Mouse (Mus musculus) v-Abl transformed pro-B cells (cell line): ENCODE measurements around the gene Bmt2.

Source experiments
- in situ Hi-C, 2 experiments: fragments of 400-800 bp; cut with MboI; formaldehyde crosslinking; loops; one replicate each; pipeline ENCODE4 v1.15.1; 2025; ENCODE audit not compliant: unreplicated experiment in 2 of 2

Gene Bmt2

DNA sequence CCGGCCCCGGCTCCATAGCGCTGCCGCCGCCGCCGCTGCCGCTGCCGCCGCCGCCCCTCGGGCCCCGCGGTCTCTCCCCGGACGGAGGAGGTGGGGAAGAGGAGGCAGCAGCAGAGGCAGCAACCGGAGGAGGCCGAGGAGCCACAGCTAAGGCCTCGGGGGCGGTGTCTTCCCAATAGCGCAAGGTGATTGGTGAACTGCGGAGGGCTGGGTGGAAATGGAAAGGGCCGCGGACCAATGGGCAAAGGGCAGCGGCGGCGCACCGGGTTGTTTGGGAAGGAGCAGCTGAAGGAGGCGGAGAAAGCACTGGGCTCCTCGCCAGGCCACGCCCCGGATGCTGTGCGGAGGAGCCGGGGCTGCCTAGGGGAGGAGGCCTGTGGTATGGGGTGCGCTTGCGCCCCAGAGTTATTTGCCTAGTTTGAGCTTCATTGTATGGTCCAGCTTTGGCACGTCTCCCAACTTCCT, at the start of gene Bmt2:
Gene Bmt2 (minus strand): TSS at position 149 of the 465 bp plus-strand sequence.
- in situ Hi-C loops: loop anchor here (5.0 to 25.0 kb wide), 4 partner anchors 63 to 591 kb away; partner anchors contain the start of genes 2610001J05Rik (in 1 of the 2) and Tmem168 (in 1 of the 2)

DNA sequence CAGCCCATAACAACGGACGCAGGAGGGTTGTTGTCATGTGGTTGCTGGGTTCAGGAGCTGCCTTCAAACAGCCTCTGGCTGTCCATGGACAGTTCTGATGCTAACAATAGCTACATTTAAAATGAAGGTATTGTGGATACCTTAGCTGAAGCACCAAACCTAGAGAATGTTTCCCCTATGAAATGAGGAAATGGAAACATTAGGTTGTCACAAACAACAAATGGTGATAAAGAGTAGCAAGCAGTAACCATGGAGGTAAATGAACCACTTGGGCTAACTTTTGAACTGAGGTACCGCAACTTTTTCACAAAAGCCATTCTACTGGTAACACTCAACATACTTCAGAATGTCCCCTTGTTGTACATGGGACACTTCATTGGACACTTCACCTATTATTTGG, 44.4 kb upstream of the Bmt2 start:
- in situ Hi-C loops: no loop called here

DNA sequence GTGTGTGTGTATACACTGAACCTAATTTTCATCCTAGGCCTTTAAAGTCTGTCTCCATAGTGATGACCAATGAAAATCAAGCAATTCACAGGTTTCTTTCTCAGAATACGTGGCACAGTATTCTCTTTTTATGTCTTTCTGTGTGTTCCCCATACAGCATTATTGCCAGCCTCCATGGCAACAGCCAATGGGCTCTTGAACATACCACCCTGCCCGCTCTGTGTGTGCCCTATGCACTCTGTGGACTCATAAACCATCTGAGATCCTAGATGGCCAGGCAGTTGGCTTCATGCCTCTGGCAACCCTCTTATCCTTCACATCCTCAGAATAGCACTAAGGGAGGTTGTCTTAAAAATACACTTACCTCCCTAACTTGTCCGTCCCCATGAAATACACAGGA, 37.1 kb upstream of the Bmt2 start:
- in situ Hi-C loops: no loop called here

DNA sequence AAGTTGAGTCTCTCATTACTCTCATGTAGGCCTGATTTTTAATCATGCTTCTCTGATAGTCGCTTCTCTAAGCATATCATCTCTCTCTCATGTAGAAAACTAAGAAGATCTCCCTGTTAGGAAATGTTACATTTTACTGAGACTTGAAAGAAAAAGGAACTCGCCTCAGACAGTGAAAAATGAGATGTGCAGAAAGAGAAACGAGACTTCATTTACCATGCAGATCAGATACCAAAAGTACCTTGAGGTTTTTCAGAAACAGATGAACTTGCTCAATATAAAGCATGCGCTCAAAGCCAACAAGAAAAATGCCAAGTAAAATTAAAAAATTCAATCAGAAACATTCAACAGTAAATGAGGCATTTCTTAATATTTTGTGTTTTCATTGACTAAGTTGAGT, 19.1 kb upstream of the Bmt2 start:
- in situ Hi-C loops: loop anchor here (25.0 kb wide), 2 partner anchors 165 to 610 kb away; partner anchors contain the start of gene 2610001J05Rik (in 1 of the 2)

DNA sequence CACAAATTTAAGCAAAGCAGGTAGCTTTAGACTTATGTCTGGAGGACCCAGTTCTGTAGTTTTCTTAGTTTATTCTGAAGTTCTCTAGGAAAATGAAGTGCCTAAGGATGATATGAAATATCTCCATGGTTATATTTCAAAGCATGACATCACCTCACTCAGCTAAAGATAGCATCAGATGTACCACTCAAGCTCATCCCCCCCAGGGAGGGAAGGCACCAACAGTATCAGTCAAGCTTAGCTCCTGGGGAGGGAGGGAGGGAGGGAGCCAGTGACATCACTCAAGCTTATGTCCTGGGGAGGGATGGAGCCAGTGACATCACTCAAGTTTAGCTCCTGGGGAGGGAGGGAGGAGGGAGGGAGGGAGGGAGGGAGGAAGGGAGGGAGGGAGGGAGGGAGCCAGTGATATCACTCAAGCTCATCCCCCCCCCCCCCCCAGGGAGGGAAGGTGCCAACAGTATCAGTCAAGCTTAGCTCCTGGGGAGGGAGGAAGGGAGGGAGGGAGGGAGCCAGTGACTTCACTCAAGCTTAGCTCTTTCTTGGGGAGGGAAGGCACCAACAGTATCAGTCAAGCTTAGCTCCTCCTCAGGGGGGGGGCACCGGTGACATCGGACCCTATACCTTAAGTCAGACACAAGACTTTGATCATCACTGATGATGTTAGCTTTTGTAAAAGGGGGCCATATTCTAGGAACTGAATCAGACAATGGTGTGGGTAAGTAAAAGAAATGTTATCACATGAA, 17.5 kb upstream of the Bmt2 start:
- in situ Hi-C loops: loop anchor here (25.0 kb wide), 2 partner anchors 167 to 608 kb away; partner anchors contain the start of gene 2610001J05Rik (in 1 of the 2)

DNA sequence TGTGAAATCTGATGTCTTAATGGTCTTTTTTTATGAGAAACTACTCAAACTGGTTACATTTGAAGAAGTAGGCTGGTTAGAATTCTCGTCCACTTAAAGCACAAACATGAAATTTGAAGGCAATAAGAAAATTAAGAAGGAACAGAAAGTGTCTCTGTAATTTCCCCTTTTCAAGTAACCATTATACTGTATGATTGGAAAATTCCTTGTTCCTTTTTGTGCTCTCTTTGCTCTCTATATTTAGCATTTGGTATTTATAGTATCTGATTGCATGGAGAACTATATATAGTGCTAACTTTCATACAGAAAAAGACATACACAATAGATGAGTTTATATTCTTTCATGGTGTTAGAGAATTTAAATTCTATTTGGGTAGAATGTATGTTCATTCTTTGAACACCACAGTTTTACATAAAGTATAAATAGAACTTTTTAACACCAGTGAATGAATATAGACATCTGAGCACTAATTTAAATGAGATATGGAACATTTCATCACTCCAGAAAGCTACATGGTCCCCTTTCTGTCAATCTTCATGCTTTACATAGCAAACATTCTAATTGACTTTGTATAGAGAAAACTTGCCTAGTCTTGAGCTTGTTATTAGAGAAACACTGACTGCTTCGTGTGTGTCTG, 14.0 kb upstream of the Bmt2 start:
- in situ Hi-C loops: loop anchor here (25.0 kb wide), 2 partner anchors 171 to 604 kb away; partner anchors contain the start of gene 2610001J05Rik (in 1 of the 2)

DNA sequence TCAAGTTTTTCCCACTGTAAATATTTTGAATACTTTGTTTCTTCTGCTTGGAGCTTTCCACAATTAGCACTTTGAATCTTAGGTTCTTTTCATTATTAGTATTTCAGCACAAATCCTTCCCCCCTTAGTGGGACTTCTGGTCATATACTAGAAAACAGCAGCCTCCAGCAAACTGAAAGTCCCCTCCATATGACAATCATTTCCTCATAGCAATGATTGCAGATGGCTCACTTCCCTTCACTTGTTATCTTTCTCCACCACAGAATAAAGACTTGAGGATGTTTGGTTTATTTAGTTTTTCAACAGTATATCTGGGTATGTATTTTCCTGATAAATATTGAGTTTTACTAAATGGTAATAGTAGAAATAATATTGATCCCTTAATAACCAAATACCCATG, 12.6 kb upstream of the Bmt2 start:
- in situ Hi-C loops: loop anchor here (25.0 kb wide), 2 partner anchors 172 to 603 kb away; partner anchors contain the start of gene 2610001J05Rik (in 1 of the 2)

DNA sequence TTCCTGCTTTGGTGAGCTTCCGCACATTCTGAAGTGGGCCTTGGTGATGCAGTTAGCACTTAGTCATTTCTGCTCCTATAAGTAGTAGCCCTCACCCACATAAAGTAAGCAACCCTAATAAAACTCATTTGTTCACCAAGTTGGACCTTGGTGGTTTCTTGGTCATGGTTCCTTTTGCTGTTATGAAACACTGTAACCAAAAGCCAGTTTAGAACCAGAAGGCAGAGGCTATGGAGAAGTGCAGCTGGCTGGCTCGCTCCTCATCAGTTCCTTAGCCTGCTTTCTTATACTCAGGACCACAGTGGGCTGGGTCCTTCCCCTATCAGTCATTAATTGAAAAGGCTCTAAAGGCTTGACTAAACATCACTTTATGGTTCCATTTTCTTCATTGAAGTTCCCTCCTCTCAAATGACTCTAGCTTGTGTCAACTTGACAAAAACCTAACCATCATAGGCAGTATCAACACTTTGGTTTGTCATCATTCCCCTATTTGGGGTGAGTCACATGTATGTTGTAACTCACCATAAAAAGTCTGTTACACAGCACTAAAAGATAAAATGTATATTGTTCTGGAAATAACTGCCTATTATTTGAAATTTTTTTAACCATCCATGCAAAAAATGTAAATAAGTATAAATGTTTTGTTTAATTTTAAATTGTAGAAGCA, 6.3 kb upstream of the Bmt2 start:
- in situ Hi-C loops: loop anchor here (25.0 kb wide), 2 partner anchors 178 to 597 kb away; partner anchors contain the start of gene 2610001J05Rik (in 1 of the 2)

DNA sequence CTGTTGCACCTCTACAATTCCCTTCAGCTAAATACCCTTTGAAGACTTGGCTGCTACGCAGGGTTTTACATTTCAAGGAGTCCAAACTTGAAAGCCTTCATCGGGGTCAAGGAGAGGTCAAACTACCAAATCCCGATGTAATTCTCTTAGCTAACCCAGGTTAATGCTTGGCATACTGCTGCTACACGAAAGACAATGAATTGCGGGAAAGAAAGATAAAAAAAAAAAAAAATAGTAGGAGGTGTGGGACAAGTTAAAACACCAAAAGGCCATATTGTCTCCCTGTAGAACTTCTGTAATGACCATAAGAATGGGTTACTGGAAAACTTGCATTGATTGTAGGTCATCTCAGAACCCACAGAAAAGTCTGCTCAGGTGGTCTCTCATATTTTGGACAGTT, 583 bp upstream of the Bmt2 start:
- in situ Hi-C loops: loop anchor here (5.0 to 25.0 kb wide), 4 partner anchors 64 to 591 kb away; partner anchors contain the start of genes 2610001J05Rik (in 1 of the 2) and Tmem168 (in 1 of the 2)

DNA sequence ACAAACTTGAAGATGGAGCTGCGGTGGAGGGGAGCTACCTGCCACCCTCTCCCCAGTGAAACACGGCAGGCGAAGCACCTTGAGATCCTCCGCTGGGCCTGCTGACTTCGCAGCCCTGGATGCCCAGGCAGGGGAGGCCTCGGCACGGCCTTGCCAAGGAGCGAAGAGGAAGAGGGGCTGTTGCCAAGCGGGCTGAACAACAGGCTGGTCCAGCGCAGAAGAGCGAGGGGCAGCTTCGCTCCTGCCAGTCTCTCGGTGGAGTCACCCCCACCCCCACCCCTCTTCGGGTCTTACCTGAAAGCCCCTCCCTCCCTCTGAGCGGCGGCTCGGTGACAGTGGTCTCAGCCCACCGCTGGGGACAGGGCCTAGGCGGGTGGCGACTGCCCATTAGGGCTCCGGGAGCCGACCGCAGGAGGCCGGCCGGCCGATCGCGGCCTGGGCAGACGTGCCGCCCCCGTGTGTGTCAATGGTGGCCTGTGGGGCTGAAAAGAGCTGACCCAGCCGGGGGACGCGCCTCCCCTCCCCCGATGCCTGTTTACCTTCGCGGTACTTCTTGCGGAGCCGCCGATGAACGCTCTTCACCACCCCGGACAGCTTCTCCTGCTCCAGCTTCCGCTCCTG, 515 bp downstream of the Bmt2 start:
- in situ Hi-C loops: loop anchor here (5.0 to 25.0 kb wide), 4 partner anchors 62 to 590 kb away; partner anchors contain the start of genes 2610001J05Rik (in 1 of the 2) and Tmem168 (in 1 of the 2)

DNA sequence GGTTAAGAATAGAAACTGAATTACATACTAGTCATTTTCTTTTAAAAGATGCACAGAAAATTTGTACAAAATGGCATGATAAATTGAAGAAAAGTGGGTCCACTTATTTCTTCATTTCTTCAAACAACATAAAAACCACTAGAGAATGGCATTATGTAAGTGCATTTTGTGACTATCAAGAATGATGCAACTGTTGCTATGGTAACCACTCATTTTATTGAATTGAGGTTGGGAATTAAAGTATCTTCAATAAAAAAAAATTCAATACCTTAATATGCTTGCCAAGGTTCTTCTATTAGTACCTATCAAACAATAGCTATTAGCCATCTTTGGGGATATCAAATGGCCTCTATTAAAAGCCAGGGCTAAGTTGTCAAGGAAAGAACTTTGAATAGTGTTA, 1.6 kb downstream of the Bmt2 start:
- in situ Hi-C loops: loop anchor here (5.0 to 25.0 kb wide), 4 partner anchors 61 to 589 kb away; partner anchors contain the start of genes 2610001J05Rik (in 1 of the 2) and Tmem168 (in 1 of the 2)

DNA sequence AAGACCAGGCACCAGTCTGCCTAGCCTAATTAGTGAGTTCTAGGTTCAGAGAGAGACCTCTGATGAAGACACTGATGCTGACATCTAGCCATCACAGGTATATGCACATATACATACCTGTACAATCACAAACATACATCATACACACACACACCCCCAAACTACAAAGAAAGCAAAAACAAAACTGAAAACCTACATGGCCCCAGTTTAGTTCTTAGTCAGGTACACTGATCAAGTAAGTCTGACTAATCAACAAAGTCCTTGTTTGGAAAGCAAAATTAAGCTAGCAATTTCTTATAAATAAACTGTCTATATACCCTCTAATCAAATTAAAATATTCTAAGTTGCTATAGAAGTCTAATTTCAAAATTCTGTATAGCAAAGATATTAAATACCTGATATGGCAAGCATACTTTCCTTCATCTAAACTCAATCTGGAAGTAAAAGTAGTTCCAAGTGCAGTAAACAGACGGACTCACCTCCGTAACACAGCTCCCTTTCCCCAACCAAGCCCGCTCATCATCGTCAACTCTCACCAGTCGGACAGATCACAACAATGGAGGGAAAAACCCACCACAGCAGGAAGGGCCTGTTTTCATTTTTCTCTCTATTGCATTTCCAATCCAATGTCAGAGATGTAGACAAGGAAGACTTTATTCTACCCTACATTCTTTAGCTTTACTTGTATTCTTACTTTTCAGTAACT, 3.0 kb downstream of the Bmt2 start:
- in situ Hi-C loops: loop anchor here (5.0 to 25.0 kb wide), 4 partner anchors 60 to 587 kb away; partner anchors contain the start of genes 2610001J05Rik (in 1 of the 2) and Tmem168 (in 1 of the 2)

DNA sequence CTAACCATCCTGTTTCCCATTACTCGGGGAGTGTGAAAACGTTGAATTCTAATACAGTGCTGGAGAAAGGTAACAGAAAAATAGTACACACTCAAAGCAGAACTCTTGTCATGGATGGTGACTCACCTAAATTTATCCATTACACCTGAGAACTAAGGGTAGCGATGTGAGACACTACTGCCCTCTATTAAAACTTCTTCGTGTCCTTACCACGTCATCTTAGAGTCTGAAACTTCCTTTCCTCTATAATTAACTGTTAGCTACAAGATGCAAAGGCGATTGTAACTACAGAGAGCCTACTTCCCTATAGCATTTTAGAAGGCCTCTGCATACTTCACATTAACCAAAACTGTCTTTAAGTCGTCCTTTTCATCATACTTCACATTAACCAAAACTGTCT, 12.1 kb downstream of the Bmt2 start:
- in situ Hi-C loops: no loop called here

DNA sequence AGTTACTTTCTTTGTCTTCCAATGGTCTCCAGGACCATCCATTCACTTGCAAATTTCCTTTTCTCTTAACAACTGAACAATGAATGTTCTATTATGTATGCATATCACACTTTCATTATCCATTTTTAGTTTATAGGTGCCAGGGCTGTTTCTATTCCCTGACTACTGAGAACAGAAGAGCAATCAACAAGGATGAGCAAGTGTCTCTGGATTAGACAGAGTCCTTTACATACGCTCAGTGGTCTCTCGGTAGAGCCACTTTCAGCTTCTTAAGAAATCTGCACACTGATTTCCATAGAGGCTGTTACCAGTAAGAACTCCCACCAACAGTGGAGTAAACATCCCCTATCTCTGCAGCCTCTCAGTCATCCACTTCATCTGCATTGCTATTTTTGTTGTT, 19.8 kb downstream of the Bmt2 start:
- in situ Hi-C loops: no loop called here

DNA sequence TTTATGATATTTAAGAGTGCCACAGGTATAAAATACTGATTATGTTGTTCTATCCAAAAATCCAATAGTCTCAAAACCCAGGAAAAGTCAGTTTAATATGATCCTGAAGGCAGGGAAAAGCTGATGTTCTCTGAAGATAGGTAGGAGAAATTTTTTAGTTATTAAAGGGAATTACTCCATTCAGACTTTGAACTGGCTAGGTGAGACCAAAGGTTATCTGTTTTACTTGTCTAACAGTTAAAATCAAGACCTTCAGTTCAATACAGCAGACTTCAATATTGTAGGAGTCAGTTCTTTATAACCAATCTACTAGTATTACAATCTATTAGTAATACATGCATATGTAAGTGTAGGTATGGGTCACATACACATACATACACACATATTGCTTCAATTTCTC, 23.7 kb downstream of the Bmt2 start:
- in situ Hi-C loops: no loop called here

DNA sequence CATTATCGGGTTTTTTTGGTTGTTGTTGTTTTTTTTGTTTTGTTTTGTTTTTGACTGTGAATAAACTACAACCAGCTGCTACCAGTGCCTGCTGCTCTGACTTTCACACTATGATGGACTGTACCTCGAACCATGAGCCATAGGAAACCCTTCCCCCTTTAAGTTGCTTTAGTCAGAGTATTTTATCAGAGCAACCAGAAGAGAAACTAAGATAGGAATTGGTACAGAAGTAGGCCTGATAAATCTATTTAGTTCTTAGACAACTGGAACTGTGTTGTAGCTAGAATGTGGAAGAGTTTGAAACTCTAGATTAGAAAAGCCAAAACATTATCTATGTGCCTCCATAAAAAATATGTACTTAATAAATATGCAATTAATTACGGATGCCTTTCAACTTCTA, 25.5 kb downstream of the Bmt2 start:
- in situ Hi-C loops: no loop called here

DNA sequence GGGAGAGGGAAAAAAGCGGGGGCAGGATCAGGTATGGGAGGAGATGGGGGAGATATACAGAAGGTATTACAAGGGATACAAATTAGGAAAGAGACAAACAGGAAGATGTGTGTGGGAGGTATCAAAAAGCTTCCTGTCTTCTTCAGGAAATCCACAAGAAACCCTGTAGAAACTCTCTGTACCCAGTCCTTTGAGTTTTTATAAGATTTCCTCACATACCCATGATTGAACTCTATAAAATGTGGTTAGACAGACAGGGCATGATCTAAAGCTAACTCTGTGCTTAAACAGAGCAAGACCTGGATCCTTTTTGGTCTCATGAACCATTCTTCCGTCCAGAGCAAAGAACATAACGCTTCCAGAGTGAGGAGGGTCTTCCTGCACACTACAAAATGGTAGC, 26.9 kb downstream of the Bmt2 start:
- in situ Hi-C loops: no loop called here

DNA sequence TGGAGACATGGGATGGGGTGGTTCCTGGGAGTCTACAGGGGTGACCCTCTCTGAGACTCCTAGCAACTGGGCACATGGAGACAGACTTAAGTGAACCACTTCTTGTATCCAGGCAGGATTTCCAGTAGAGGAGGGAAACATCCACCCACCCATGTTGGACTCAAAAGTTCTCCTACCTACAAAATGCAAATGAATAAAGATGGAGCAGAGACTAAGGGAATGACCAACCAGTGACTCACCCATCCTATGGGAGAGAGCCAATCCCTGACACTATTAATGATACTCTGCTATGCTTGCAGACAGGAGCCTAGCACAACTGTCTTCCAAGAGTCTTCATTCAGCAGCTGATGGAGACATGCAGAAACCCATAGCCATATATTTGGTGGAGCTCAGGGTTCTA, 29.5 kb downstream of the Bmt2 start:
- in situ Hi-C loops: no loop called here

DNA sequence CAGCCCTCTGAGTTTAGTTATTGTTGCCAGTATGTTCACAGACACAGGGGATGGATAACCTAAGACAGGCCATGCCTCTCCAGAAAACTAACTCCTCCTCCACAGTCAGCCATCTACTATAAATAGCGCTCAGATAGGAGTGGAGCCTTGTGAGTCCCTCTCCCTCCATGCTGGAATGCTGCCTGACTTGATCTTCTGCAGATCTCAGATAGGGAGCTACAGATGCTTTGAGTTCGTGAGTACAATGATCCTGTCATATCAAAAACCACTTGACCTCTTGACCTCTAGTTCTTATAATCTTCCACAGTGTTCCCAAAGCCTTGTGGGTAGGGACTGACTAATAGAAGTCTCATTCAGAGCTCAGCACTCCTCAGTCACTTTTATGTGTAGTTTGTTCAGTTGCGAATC, 41.2 kb downstream of the Bmt2 start:
- in situ Hi-C loops: no loop called here
